Mouse (Mus musculus) thymus, postnatal 14 days (tissue): ENCODE data around the gene Sytl3.

Source experiments
- DNase-seq: peaks from one replicate; pipeline ENCODE4 v3.0.0; 2021

Sytl3 gene

DNA sequence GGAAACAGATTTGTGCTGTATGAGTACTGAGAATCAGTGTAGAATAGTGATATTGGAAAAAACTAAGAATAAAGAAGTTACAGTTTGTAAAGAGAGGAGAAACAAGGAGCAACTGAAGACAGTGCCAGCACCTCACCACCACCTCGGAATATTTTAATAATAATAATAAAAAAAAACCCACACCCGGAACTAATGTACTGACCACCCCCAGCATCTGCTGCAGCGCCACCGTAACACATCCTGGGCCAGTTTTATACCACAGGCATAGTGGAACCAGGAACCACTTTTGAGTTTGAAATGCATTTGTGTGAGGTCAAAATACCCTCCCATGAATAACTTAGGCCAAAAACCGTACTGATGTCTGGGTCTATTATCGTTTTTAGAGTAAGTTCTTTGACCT lies 122.4 kb downstream of the Sytl3 start:
- DNase-seq = peak; percentile 32

DNA sequence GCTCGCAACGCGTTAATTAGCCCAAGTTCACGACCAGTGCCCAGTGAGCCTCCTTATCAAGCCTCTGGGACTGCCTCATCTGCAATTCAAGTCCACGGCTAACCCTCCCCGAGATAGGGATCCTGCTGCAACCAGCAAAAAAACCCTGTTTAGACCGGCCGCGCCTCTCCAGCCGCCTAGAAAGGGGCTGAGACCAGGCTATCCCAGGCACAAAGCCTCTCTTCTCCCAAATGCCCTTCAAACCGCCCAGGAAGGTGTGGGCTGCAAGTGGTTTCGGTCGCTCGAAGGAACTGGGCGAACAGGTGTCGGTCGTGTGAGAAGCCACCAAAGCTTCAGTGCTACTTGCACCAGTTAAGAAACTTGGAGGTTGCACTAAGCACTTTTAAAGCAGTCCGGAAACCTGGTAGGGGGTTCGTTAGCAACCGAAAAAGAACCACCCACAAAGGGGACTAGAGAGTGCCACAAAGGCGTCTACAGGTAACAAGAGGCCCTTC lies 123.2 kb downstream of the Sytl3 start:
- peak; percentile 64 for DNase-seq

DNA sequence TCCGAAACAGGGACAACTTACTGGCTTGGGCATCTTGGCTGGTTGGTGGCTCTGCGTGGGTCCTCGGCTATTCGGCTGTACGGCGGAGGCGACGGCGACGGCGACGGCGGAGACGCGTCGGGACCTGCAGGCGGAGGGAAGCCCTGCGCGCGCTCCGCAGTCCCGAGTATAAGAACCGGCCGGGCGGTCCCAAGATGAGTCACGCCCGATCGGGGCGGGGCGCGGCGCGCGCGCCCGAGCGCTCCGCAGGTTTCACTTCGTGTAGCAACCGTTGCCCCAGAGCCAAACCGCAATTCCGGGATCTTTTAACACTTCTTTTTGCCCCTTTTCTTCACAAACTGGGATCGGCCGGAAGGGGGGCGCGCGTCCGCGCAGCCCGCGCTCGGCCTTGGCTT lies 123.7 kb downstream of the Sytl3 start, which contains the start of gene Ezr:
TSS of gene Ezr (minus strand) at position 174 of the 395 bp plus-strand sequence.
- peak; percentile 96 for DNase-seq

DNA sequence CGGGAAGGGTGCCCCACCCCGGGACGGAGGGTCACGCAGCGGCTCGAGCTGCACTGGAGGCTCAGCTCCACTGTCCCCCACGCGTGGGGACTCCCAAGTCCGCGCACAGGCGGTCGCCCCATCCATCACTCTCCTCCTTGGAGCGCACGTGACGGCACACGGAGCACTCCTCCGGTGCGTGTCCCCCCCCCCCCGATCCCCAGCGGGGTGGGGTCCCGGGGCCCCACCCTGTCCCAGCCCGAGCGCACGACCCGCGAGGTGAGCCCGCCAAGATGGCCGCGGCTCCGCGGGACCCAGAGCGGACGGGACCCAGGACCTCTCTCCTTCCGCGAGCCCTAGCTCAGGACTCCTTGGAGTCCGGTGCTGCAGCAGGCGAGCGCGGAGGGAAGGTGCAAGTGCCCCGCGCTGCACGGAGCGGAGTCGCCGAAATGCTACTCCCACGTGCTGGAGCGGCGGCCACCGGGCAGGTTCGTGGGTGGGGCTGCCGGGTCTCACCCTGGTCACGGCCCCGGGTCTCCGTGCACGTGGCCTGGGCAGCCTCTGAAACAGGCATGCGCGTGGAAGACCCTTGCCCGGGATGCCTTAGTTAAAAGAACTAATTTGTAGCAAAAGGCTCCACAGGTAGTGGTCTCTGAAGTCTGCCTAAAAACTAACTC lies 124.2 kb downstream of the Sytl3 start:
- DNase-seq = peak; percentile 68

DNA sequence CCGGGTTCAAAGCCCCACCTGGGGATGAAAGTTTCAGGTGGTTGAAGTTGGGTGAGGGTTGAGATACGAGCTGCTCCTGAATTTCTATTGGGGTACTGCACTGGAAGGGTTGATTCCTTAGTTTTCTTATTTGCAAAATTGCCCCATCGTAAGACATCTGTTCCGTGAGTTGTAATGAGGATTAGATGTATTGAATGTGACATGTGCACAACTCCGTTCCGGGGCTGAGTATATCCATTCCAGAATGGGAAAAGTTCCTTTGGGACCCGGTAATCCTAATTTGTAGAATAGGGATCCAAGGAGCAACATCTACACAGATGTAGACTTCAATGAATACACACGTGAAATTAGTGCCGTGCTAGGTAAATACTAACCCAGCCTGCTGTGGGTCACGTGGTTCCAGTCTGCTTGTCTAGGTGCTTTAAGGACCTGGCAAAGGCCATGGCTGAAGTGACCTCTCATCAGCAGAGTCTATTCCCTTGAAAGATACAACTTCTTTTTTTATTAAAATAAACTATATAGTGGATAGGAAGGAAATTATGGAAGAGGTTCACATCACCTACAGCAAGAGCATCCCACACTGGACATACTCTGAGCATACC lies 125.0 kb downstream of the Sytl3 start:
- DNase-seq = no peak

DNA sequence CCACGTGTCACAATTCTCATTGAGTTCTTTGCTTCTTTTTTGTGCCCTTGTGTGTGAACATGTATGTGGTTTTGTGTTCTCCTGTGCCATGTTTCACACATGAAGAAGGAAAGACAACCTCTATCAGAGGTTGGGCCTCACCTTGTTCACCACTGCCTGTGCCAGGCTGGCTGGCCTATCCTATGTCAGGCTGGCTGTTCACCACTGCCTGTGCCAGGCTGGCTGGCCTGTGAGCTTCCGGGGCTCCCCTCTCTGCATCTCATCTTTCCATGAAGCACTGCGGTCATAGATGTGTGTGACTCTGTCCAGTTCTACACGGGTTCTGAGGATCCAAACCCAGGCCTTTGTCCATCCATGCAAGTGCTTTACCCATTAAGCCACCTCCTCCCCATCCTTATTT lies 128.3 kb downstream of the Sytl3 start:
- DNase-seq = no peak
